In the genomic region with DNA sequence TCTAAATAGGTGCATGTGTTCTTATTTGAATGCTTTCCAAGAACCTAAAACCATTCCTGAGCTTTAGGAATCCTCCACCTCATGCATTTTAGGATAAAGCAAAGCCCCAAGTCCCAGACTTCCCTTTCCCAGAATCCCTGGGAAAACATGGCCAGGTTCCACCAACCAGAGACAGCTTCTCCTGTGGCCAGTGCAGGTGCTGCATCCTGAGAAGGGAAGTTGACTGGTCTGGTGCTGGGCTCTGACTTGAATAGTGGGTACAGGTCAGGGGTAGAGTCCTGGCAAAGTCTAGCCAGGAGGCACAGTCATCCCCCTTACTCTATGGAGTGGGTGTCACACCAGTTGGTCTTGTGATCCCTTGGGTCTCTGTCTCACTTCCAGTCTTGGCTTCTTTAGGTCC, we compare ENCODE assay signal across 32 mouse cellular contexts.
"Had no signal": no experiment of that assay in that cellular context is flagged by ENCODE, and none has a peak within 500 bp of the region (broad histone marks: within the 10 kb centered on the region; RNA-seq: fewer than 3 reads in every experiment).

No protein-coding gene starts in this region.

- H3K27ac ChIP-seq: limb, embryonic 10.5 days; limb, embryonic 12.5 days; limb, embryonic 13.5 days; limb, embryonic 15.5 days; liver, embryonic 12.5 days; liver, embryonic 13.5 days; liver, embryonic 14.5 days; liver, embryonic 15.5 days; lung, embryonic 15.5 days; macrophage; midbrain, embryonic 10.5 days; midbrain, embryonic 12.5 days; midbrain, embryonic 13.5 days; midbrain, embryonic 15.5 days; neural tube, embryonic 12.5 days had no signal

- DNase-seq: left cerebral cortex, postnatal 4 days; liver; liver, embryonic 13.5 days; lung, adult 18-20 months; lung, adult 2 months; lung, embryonic 14.5 days; lung, postnatal 10 days; lung, postnatal 14 days; lung, postnatal 36 days; lung, postnatal 4 days; midbrain, embryonic 14.5 days had no signal

- ATAC-seq: liver, embryonic 12.5 days; lung, postnatal 0 days; midbrain, embryonic 13.5 days; midbrain, embryonic 15.5 days; midbrain, embryonic 16.5 days had no signal

- H3K4me3 ChIP-seq: limb, embryonic 10.5 days; limb, embryonic 12.5 days; limb, embryonic 13.5 days; limb, embryonic 15.5 days; liver, embryonic 12.5 days; liver, embryonic 13.5 days; liver, embryonic 15.5 days; lung, embryonic 15.5 days; megakaryocyte, embryonic 14.5 days; midbrain, embryonic 10.5 days; midbrain, embryonic 12.5 days; midbrain, embryonic 13.5 days; midbrain, embryonic 15.5 days; myocyte; neural tube, embryonic 12.5 days had no signal

- H3K27me3 ChIP-seq: limb, embryonic 12.5 days; limb, embryonic 15.5 days; liver, embryonic 12.5 days; liver, embryonic 15.5 days; lung, embryonic 15.5 days; midbrain, embryonic 13.5 days; midbrain, embryonic 15.5 days; neural tube, embryonic 12.5 days had no signal

- H3K4me1 ChIP-seq: limb, embryonic 10.5 days; limb, embryonic 12.5 days; limb, embryonic 13.5 days; limb, embryonic 15.5 days; liver, embryonic 12.5 days; liver, embryonic 13.5 days; liver, embryonic 15.5 days; lung, embryonic 15.5 days; megakaryocyte, embryonic 14.5 days; midbrain, embryonic 15.5 days; neural tube, embryonic 12.5 days had no signal

- H3K9me3 ChIP-seq: limb, embryonic 10.5 days; limb, embryonic 12.5 days; limb, embryonic 13.5 days; limb, embryonic 15.5 days; liver, embryonic 12.5 days; liver, embryonic 13.5 days; liver, embryonic 15.5 days; lung, embryonic 15.5 days; megakaryocyte, embryonic 14.5 days; midbrain, embryonic 10.5 days; midbrain, embryonic 12.5 days; midbrain, embryonic 13.5 days; midbrain, embryonic 15.5 days; neural tube, embryonic 12.5 days had no signal

- H3K4me2 ChIP-seq: limb, embryonic 12.5 days; limb, embryonic 13.5 days; limb, embryonic 15.5 days; liver, embryonic 11.5 days; liver, embryonic 12.5 days; liver, embryonic 13.5 days; liver, embryonic 15.5 days; lung, embryonic 14.5 days; lung, embryonic 15.5 days; midbrain, embryonic 11.5 days; midbrain, embryonic 12.5 days; midbrain, embryonic 13.5 days; midbrain, embryonic 15.5 days; neural tube, embryonic 12.5 days had no signal

- H3K36me3 ChIP-seq: limb, embryonic 10.5 days; limb, embryonic 12.5 days; limb, embryonic 13.5 days; limb, embryonic 15.5 days; liver, embryonic 12.5 days; liver, embryonic 13.5 days; liver, embryonic 15.5 days; lung, embryonic 15.5 days; midbrain, embryonic 10.5 days; midbrain, embryonic 12.5 days; midbrain, embryonic 13.5 days; midbrain, embryonic 15.5 days; neural tube, embryonic 12.5 days had no signal

- H3K9ac ChIP-seq: limb, embryonic 12.5 days; limb, embryonic 13.5 days; limb, embryonic 15.5 days; liver, embryonic 12.5 days; liver, embryonic 13.5 days; liver, embryonic 14.5 days; liver, embryonic 15.5 days; liver, postnatal 0 days; lung, embryonic 14.5 days; lung, embryonic 15.5 days; midbrain, embryonic 12.5 days; midbrain, embryonic 13.5 days; midbrain, embryonic 15.5 days; neural tube, embryonic 12.5 days had no signal
